Mouse (Mus musculus) gastrocnemius, adult 18-20 months (tissue): ENCODE results near the gene Syne4. TPM values are rescaled to one million over a fixed set of nuclear protein-coding genes. Genes with fewer than 3 reads are reported as not detected.

Experiments used
- DNase-seq: peaks from one replicate; pipeline ENCODE4 v3.0.0; 2021; ENCODE audit warnings: low spot score
- total RNA-seq, 2 experiments: library from RNA; stranded (reverse); gene quantifications; 2 replicates each; pipeline ENCODE4 v1.2.3; 2021

Syne4 gene
- total RNA-seq, 2 experiments from 2014 or later, result 2.0 to 2.1 TPM

- DNase-seq, result no peak
These were observed 17.8 kb upstream of the Syne4 start for GRCm38 (mm10) chr7:30296816-30297215.

GRCm38 (mm10) chr7:30297266-30297665, 17.3 kb upstream of the Syne4 start:
- DNase-seq, result no peak

- peak; percentile 22 for DNase-seq
These were observed 13.7 kb upstream of the Syne4 start for GRCm38 (mm10) chr7:30300914-30301313.

- DNase-seq, result no peak
These were observed 8.4 kb upstream of the Syne4 start for GRCm38 (mm10) chr7:30306083-30306779.

GRCm38 (mm10) chr7:30308076-30309005, 6.3 kb upstream of the Syne4 start, which contains the start of gene Alkbh6:
Gene Alkbh6 (plus strand): TSS chr7:30308717.
- DNase-seq, result peak; percentile 96

- DNase-seq, result no peak
These were observed 5.0 kb upstream of the Syne4 start for GRCm38 (mm10) chr7:30309395-30310129.

- no peak for DNase-seq
These were observed 4.5 kb upstream of the Syne4 start for GRCm38 (mm10) chr7:30310136-30310535.

GRCm38 (mm10) chr7:30313666-30314320, 814 bp upstream of the Syne4 start:
- no peak for DNase-seq

GRCm38 (mm10) chr7:30315559-30316529, 1.2 kb downstream of the Syne4 start:
- no peak for DNase-seq

- DNase-seq, result no peak
These were observed 3.5 kb downstream of the Syne4 start for GRCm38 (mm10) chr7:30318142-30318541.

GRCm38 (mm10) chr7:30320946-30321345, 6.3 kb downstream of the Syne4 start:
- no peak for DNase-seq

- peak; percentile 62 for DNase-seq
These were observed 7.1 kb downstream of the Syne4 start, which contains the start of gene E130208F15Rik for GRCm38 (mm10) chr7:30321539-30322284. Gene E130208F15Rik (plus strand): TSS chr7:30321740.

- DNase-seq, result peak; percentile 98
These were observed 7.7 kb downstream of the Syne4 start for GRCm38 (mm10) chr7:30322285-30322667.

- no peak for DNase-seq
These were observed 8.3 kb downstream of the Syne4 start for GRCm38 (mm10) chr7:30322865-30323264.

GRCm38 (mm10) chr7:30323795-30324194, 9.2 kb downstream of the Syne4 start, which contains the start of gene Sdhaf1:
Gene Sdhaf1 (minus strand): TSS chr7:30323895.
- DNase-seq, result no peak

GRCm38 (mm10) chr7:30324300-30324944, 9.8 kb downstream of the Syne4 start:
- no peak for DNase-seq

- DNase-seq, result peak; percentile 25
These were observed 10.8 kb downstream of the Syne4 start for GRCm38 (mm10) chr7:30325364-30325763.

GRCm38 (mm10) chr7:30326427-30326826, 11.8 kb downstream of the Syne4 start:
- DNase-seq, result no peak

- DNase-seq, result no peak
These were observed 12.5 kb downstream of the Syne4 start for GRCm38 (mm10) chr7:30327140-30327539.
